Mouse (Mus musculus): ENCODE measurements around the gene Tnnc2.

GRCm38 (mm10) chr2:164778015-164778287, 1.8 kb downstream of the Tnnc2 start:
- TF ChIP-seq POLR2A (IDR thresholded peaks at IDR 0.05; ENCODE audit: borderline replicate concordance, extremely low read depth, low read depth, low read length): no peak
- TF ChIP-seq CTCF (IDR thresholded peaks at IDR 0.05; ENCODE audit: insufficient read depth, low read length): no peak

Measured in lung, adult 2 months (tissue).